Mouse (Mus musculus) hindbrain, embryonic 16.5 days (tissue): ENCODE results near the gene Gpank1. TPM values are rescaled to one million over a fixed set of nuclear protein-coding genes. Genes with fewer than 3 reads are reported as not detected.

Experiments used
- ATAC-seq: fragments of 200-750 bp; cut with Nextera tagmentation; 2 replicates; pipeline ENCODE4 v1.8.0; 2017; ENCODE audit warnings: moderate TSS enrichment, moderate library complexity
- H3K27ac ChIP-seq: fragments of 300-500 bp; sonication (generic); 2 replicates; pipeline ENCODE4 v1.5.1; 2014; ENCODE audit warnings: low read depth, mild to moderate bottlenecking, control low read depth, low read length, moderate library complexity
- H3K27me3 ChIP-seq: fragments of 300-500 bp; sonication (generic); replicated peaks from 2 replicates; pipeline ENCODE4 v1.6.1; 2014; ENCODE audit warnings: low read length; ENCODE audit not compliant: control insufficient read depth, insufficient read depth
- H3K36me3 ChIP-seq: fragments of 300-500 bp; sonication (generic); 2 replicates; pipeline ENCODE4 v1.6.1; 2014; ENCODE audit warnings: mild to moderate bottlenecking, low read length, moderate library complexity, mixed read lengths; ENCODE audit not compliant: control insufficient read depth, insufficient read depth
- H3K4me1 ChIP-seq: fragments of 300-500 bp; sonication (generic); 2 replicates; pipeline ENCODE4 v1.6.1; 2014; ENCODE audit warnings: low read depth, low read length; ENCODE audit not compliant: control insufficient read depth, insufficient read depth
- H3K4me2 ChIP-seq: fragments of 300-500 bp; sonication (generic); 2 replicates; pipeline ENCODE4 v1.6.1; 2014; ENCODE audit warnings: mild to moderate bottlenecking, low read length, control low read depth, moderate library complexity
- H3K4me3 ChIP-seq: fragments of 300-500 bp; sonication (generic); 2 replicates; pipeline ENCODE4 v1.5.1; 2014; ENCODE audit warnings: mild to moderate bottlenecking, low read length, control low read depth, moderate library complexity
- H3K9ac ChIP-seq: fragments of 300-500 bp; sonication (generic); 2 replicates; pipeline ENCODE4 v1.6.1; 2014; ENCODE audit warnings: low read depth, mild to moderate bottlenecking, control low read depth, low read length, moderate library complexity
- H3K9me3 ChIP-seq: fragments of 300-500 bp; sonication (generic); 2 replicates; pipeline ENCODE4 v1.6.1; 2014; ENCODE audit warnings: mild to moderate bottlenecking, low read length, moderate library complexity; ENCODE audit not compliant: control insufficient read depth
- WGBS: fragments of 180-500 bp; shearing (Covaris S2); extraction: QIAGEN DNeasy Blood & Tissue Kit; methylation state at CpG from one replicate; pipeline ENCODE4 v1.1.7; 2014; 5-methylcytosine and 5-hydroxymethylcytosine counted together
- polyA plus RNA-seq: library from polyadenylated mRNA; unstranded; fragments of >200 nt; fragmentation: Nextera tagmentation; extraction: Ambion mirVana; gene quantifications from 2 replicates; pipeline ENCODE4 v1.2.1, GENCODE M21; 2015

The Gpank1 gene
- polyA plus RNA-seq, 1 experiment from 2014 or later, result 20.7 TPM

DNA sequence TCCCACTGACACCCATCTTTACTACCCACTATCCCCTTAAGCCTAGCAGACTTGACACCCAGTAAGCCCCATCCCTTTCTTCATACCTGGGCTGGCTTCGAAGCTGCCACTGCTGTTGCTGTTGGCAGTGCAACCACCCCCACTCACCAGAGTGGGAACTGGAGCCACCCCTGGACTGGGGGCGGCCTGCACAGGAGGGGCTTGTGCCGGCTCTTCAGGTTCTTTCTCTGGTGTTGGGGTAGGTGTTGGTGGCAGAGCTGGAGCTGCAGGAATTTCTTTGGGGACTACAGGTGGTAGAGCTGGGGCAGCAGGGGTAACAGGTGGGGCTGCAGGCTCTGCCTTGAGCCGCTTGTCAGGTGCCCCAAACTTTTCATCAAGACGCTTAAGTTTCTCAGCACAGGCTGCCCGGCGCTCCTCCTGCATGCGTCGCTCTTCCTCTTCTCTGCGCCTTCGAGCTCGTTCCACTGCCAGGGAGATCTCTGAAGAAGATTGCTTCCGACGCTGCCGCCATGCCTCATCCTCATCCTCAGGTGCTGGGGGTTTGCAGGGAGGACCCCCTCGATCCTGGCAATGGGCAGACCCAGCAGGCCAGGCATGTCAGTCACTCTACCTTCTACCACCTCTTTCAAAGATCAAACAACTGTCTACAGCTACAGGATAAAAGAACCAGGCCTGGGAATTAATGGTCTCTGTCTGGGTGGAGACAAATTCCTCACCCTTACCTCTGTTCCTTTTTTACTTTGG is 37.8 kb downstream of the Gpank1 start:
- no peak overlapping the region for H3K9ac ChIP-seq
- H3K4me3 ChIP-seq, result no peak overlapping the region
- H3K27ac ChIP-seq, result no peak overlapping the region
- H3K9me3 ChIP-seq, result no peaks in the 10 kb centered on the region
- H3K36me3 ChIP-seq, result peaks cover 78% of the 10 kb centered on the region
- ATAC-seq, result no peak
- H3K27me3 ChIP-seq, result no peaks in the 10 kb centered on the region
- no peak overlapping the region for H3K4me2 ChIP-seq
- peaks cover 18% of the 10 kb centered on the region for H3K4me1 ChIP-seq
- 96% methylated on average over 16 of the region's 16 CpGs for WGBS

- no peak overlapping the region for H3K27ac ChIP-seq
- H3K9ac ChIP-seq, result no peak overlapping the region
- H3K27me3 ChIP-seq, result no peaks in the 10 kb centered on the region
- no peak overlapping the region for H3K4me3 ChIP-seq
- WGBS, result 84% methylated on average over 7 of the region's 7 CpGs
- H3K4me1 ChIP-seq, result peaks cover 18% of the 10 kb centered on the region
- H3K9me3 ChIP-seq, result no peaks in the 10 kb centered on the region
- peaks cover 72% of the 10 kb centered on the region for H3K36me3 ChIP-seq
- ATAC-seq, result no peak
- no peak overlapping the region for H3K4me2 ChIP-seq
These were observed 38.4 kb downstream of the Gpank1 start for GRCm38 (mm10) chr17:35159638-35160037.

GRCm38 (mm10) chr17:35161421-35161820 is 40.2 kb downstream of the Gpank1 start:
- Histone ChIP-seq H3K4me1 (peaks cover 26% of the 10 kb centered on the region), H3K27ac (no peak overlapping the region), H3K4me3 (no peak overlapping the region), H3K4me2 (no peak overlapping the region), H3K27me3 (no peaks in the 10 kb centered on the region), H3K36me3 (peaks cover 54% of the 10 kb centered on the region), H3K9ac (no peak overlapping the region), H3K9me3 (no peaks in the 10 kb centered on the region)
- ATAC-seq, result no peak
- WGBS, result 76% methylated on average over 11 of the region's 11 CpGs

DNA sequence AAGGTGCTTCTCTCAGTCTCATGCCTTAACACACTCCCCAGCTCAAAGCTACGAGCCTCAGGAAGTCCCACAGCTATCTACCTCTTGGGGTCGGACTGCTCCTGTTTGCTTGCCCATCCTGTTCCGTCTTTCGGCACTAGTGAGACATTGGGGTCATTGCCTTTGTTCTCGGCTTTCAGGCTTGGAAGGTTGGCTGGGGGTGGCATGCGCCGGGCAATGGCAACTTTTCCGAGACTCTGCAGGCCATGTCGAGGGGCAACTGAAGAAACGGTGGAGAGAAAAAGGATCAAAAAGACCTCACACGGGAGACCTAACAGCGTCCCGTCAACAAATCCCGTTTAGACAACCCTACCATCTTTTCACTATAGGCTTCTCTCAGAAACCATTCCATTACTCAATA is 40.9 kb downstream of the Gpank1 start:
- 74% methylated on average over 14 of the region's 14 CpGs for WGBS
- no peak overlapping the region for H3K4me3 ChIP-seq
- no peak for ATAC-seq
- no peaks in the 10 kb centered on the region for H3K9me3 ChIP-seq
- no peaks in the 10 kb centered on the region for H3K27me3 ChIP-seq
- no peak overlapping the region for H3K27ac ChIP-seq
- peaks cover 27% of the 10 kb centered on the region for H3K4me1 ChIP-seq
- H3K9ac ChIP-seq, result peak overlapping the region; percentile 41
- peak overlapping the region; percentile 99 for H3K4me2 ChIP-seq
- peaks cover 47% of the 10 kb centered on the region for H3K36me3 ChIP-seq

- H3K4me2 ChIP-seq, result peak overlapping the region; percentile 99
- H3K36me3 ChIP-seq, result peaks cover 41% of the 10 kb centered on the region
- H3K27ac ChIP-seq, result 0 out of 2 replicates have a peak overlapping the region, but pooled peaks have one; percentile 17
- 35% methylated on average over 12 of the region's 12 CpGs for WGBS
- peaks cover 27% of the 10 kb centered on the region for H3K4me1 ChIP-seq
- H3K27me3 ChIP-seq, result no peaks in the 10 kb centered on the region
- H3K9ac ChIP-seq, result peak overlapping the region; percentile 100
- H3K4me3 ChIP-seq, result peak overlapping the region; percentile 99
- no peak for ATAC-seq
- no peaks in the 10 kb centered on the region for H3K9me3 ChIP-seq
These were observed 41.5 kb downstream of the Gpank1 start for GRCm38 (mm10) chr17:35162730-35163129.

DNA sequence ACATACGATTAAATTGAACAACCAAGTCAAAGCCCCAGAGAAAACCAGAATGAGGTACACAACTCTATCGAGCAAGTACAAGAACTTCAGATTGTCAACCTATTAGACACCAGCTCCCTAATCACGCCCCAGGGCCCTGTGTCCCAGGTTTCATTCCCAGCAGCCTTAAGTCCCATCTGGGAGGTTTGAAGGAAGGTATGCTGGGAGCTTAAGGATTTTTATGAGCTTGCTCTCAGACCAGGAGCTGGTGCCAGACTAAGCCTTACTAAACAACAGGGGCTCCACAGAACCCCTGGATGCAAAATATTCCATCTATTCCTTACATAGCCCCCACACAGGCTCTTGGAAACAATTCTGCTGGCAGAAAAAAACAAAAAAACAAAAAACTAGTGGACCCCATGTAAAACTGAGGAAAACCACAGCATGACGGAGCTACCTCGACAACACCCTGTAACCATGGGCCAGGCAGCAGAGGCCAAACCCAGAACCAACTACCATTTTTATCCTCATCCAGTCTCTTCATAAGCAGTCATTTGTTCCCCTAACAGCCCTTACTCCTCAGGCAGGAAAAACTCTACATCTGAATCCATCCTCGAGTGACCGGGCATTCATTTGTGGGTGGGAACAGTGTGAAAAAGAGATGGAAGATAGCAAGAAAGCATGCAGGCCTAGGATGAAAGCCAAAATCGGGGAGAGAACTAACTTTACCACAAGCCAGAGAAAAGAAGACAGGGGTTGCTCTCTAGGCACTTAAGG is 42.2 kb downstream of the Gpank1 start:
- Histone ChIP-seq H3K9ac (peak overlapping the region; percentile 100), H3K4me3 (peak overlapping the region; percentile 99), H3K9me3 (no peaks in the 10 kb centered on the region), H3K4me2 (peak overlapping the region; percentile 99), H3K27ac (peak overlapping the region; percentile 98), H3K36me3 (peaks cover 33% of the 10 kb centered on the region), H3K27me3 (no peaks in the 10 kb centered on the region), H3K4me1 (peaks cover 27% of the 10 kb centered on the region)
- 9% methylated on average over 8 of the region's 8 CpGs for WGBS
- no peak for ATAC-seq

DNA sequence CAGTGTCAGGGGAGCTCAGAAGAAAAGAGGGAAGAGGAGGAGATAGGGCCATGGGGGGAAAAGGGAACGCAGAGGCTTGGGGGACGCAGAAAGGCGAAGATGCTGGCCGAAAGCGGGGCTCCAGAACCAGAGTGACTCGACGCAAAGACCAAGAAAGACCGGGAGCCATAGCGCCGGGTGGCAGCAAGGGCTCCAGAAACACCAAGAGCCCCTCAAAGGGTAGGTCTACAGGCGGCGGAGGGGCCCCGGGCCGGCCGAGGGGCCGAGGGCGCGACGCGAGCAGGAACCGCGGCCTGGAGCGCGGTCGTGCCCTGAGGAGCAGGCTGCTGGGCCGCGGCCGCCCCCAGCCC is 42.9 kb downstream of the Gpank1 start:
- Histone ChIP-seq H3K27me3 (no peaks in the 10 kb centered on the region), H3K27ac (peak overlapping the region; percentile 98), H3K4me3 (peak overlapping the region; percentile 99), H3K4me2 (peak overlapping the region; percentile 99), H3K4me1 (peaks cover 27% of the 10 kb centered on the region), H3K9ac (peak overlapping the region; percentile 100), H3K9me3 (no peaks in the 10 kb centered on the region), H3K36me3 (peaks cover 26% of the 10 kb centered on the region)
- WGBS, result 0% methylated on average over 27 of the region's 28 CpGs
- no peak for ATAC-seq

- WGBS, result under 1% methylated on average over 67 of the region's 89 CpGs
- Histone ChIP-seq H3K4me3 (peak within 1 kb of the TSS; percentile 99), H3K27ac (peak within 1 kb of the TSS; percentile 98), H3K9ac (peak within 1 kb of the TSS; percentile 100), H3K9me3 (no peaks in the 10 kb centered on the region), H3K4me2 (peak within 1 kb of the TSS; percentile 99), H3K27me3 (no peaks in the 10 kb centered on the region), H3K4me1 (peaks cover 27% of the 10 kb centered on the region), H3K36me3 (peaks cover 20% of the 10 kb centered on the region)
- peak; percentile 95 for ATAC-seq
These were observed 43.6 kb downstream of the Gpank1 start, which contains the start of gene Prrc2a for GRCm38 (mm10) chr17:35164568-35165450. Prrc2a (minus strand) TSS chr17:35164897.
